Mouse (Mus musculus) urinary bladder, adult 18-20 months (tissue): Measurements from ENCODE around the gene Rassf1.
A peak's percentile ranks its signal among the peaks of the same experiment; 100 is the strongest.

Experiments
- DNase-seq, 2 experiments: peaks; one replicate each; pipeline ENCODE4 v3.0.0; 2022; ENCODE audit warnings: low spot score in 2 of 2, mixed read lengths in 2 of 2

Gene Rassf1

DNA sequence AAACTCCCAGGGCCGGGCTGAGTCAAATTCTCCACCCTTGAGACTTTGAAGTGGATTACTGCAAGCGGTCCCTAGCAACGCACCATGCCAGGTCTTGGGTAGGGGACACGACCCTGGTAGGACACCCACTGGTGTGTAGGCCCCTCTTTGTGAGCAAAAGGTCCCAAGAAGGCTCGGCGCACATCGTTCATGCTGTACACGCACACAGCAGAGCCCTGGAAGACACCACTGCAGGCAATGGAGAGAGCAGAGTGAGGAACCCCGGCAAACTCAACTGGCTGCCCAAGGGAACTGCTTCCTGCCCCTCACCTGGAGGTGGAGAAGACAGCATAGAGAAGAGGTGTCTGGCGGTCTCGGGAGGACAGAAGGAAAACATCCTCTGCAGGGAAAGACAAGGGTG, 49.9 kb downstream of the Rassf1 start:
- DNase-seq = no peak

- DNase-seq = peak; percentile 85 to 88
Measured at GRCm38 (mm10) chr9:107602068-107602648, 50.8 kb downstream of the Rassf1 start.

DNA sequence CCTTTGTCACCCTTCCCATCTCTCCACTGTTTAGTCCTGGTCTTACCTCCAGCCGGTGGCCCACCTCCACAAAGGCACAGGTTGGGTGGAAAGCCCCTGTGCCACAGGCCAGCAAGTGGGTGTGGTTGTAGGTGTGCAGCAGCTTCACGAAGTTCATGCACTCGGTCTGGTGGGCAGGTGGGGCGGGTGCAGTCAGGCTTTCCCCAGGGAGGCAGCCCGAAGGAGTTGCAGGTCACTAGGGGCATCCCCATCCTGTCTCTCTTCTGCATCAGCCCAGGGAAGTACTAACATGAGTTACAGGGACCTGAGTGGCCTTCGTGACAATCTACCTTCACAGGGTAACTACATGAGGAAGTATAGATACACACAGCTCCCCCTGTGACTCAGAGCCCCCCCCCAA, 51.9 kb downstream of the Rassf1 start:
- DNase-seq = no peak

DNA sequence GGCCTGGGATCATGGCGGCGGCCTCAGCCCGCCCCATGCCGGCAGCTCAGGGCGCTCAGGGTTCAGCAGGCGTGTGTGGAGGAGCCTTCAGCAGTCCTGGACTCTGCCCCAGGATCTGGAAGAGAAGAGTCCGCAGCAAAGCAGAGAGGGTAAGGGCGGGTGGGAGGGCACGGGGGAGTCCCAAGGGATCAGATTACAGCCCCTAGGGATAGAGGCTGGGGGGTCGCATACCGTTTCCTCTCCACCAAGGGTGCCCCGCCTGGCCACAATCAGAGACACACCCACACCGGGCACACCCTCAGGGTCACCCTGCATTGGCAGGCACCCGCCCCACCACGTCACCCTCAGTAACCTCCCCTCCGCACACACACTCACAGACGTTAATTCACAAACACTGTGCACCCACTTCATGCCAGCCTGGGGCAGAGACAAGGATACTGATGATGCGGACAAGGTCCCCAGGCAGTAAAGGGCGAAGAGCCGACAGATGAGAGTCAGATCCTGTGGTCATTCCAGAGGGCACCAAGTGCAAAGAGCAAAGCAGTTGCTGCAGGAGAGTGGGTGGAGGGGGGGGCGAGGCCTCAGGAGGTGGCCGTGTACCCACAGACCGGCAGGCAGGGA, 53.8 kb downstream of the Rassf1 start:
- peak in 1 of 2 experiments; percentile 48 for DNase-seq

DNA sequence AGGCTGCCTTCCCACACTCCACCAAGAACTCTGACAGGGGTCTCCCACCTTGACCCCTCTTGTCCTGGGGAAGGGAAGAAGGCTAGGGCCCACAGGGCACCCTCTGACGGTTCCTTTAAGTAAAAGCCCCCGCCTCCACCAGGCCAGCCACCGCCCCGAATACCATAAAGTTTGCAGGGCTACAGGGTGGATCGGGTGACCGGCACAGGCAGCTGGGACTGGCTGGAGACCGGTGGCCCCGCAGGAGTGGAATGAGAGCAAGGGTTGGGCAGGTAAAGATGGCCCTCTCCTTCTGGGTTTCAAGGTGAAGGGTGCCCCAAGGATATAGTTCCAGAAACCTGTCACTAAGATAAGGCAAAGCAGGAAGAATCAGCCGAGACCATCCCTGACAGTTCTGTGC, 55.2 kb downstream of the Rassf1 start:
- DNase-seq = peak in 1 of 2 experiments; percentile 56

DNA sequence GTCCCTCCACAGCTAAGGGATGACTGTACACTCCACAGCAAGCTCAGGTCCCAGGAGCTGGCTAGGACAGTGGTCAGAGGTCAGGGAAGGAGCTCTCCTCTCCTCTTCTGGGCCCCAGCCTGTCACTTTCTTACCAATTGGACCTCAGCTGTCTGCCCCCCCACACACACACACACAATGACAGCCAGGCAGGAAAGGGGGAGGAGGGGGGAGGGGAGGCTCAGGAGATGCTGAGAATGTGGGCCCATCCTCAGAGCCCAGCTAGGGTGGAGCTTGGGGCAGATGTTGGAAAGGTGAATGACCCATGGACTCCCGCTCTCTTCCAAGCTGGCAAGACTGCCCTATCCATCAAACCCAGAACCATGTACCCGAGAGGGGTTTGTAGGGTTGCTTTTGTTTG, 55.7 kb downstream of the Rassf1 start:
- DNase-seq = no peak

DNA sequence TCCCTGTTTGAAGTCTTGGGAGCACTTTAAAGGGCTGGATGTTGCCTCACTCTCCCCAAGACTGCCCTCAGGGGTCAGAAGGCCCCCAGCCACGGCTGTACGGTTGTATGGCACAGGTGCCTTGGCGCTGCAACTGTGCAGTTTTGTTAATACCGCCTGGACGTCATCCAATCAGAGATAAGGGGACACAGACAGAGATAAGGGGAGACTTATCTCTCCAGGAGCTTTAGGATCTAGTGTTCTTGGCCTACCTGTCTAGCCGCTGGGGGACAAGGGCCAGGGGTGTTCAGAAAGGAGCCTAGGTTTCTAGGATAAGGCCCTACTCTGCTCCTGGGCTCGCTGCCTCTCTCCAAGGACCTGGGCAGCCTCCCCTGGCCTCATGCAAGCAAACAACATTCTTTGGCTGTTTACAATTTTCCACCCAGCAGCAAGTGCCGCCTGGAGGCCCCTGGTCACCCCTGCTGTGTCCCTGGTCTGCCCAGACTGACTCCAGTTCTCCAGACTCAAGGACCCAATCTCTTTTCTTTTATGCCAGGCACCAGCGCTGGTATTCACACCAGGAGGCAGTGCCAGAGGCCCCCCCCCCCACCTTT, 56.4 kb downstream of the Rassf1 start:
- DNase-seq = no peak

DNA sequence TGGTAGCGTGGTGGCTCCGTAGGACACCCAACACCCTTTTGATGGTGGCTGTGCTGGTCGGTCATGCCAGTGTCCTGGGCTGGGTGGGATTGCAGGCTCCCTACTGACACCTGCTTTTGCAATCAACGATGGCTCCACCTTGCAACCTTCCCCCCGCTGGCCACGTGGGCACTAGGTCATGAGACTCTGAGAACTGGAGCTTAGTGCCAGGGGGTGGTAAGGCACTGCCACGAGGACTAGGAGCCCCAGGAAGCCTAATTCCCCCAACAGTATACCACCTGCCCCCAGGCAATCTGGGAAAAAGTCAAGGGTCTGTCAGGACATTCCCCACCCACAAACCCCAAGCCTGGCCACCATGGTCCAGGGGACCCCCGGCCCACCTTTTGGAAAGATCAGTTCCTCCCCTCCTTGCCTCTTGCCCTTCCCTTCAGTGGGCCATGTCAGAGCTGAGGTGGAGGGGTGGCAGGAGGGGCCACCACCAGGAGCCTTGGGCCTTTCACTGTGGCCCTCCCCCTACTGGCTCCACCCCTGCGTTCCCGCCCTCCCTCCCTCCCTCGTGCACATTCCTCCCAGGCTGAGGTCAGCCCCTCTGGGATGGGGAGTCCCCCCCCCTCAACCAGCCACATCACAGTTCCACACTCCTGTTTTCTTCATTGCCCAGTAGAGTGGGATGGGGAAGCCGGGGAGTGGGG, 57.5 kb downstream of the Rassf1 start, which contains the start of gene Sema3b:
Sema3b (minus strand) TSS at position 489 of the 692 bp plus-strand sequence.
- no peak for DNase-seq

- no peak for DNase-seq
Measured at GRCm38 (mm10) chr9:107609433-107609830, 58.1 kb downstream of the Rassf1 start.

- DNase-seq = no peak
Measured at GRCm38 (mm10) chr9:107611456-107612190, 60.3 kb downstream of the Rassf1 start.
